Mouse (Mus musculus) brown adipose tissue, adult 24 weeks (tissue): ENCODE results near the gene Wfs1. TPM values are rescaled to one million over a fixed set of nuclear protein-coding genes. Genes with fewer than 3 reads are reported as not detected.

Source experiments
- H3K27ac ChIP-seq: fragments of 200-500 bp; replicated peaks from 2 replicates; pipeline ENCODE4 v1.5.1; 2012; ENCODE audit warnings: low read depth, mild to moderate bottlenecking, low read length
- H3K4me1 ChIP-seq: fragments of 200-500 bp; 2 replicates; pipeline ENCODE4 v1.6.1; 2012; ENCODE audit warnings: low read length, mixed read lengths; ENCODE audit not compliant: control insufficient read depth, insufficient read depth, insufficient read length
- H3K4me3 ChIP-seq: fragments of 200-500 bp; 2 replicates; pipeline ENCODE4 v1.5.1; 2012; ENCODE audit warnings: low read depth, mild to moderate bottlenecking, low read length, moderate library complexity; ENCODE audit not compliant: insufficient read depth
- polyA plus RNA-seq: library from polyadenylated mRNA; stranded (reverse); fragments of >200 nt; gene quantifications from 2 replicates; pipeline ENCODE4 v1.2.4, GENCODE M21; 2012; ENCODE audit not compliant: missing spikeins, insufficient read depth, insufficient read length

The Wfs1 gene
- polyA plus RNA-seq, 1 experiment = 14.2 TPM

GRCm38 (mm10) chr5:36923826-36924700, 64.9 kb downstream of the Wfs1 start:
- Histone ChIP-seq H3K27ac (no peak overlapping the region), H3K4me3 (no peak overlapping the region), H3K4me1 (no peaks in the 10 kb centered on the region)

- Histone ChIP-seq H3K27ac (no peak overlapping the region), H3K4me3 (no peak overlapping the region), H3K4me1 (no peaks in the 10 kb centered on the region)
Measured at GRCm38 (mm10) chr5:36922811-36923210, 66.2 kb downstream of the Wfs1 start.

- Histone ChIP-seq H3K27ac (no peak overlapping the region), H3K4me1 (no peaks in the 10 kb centered on the region), H3K4me3 (no peak overlapping the region)
Measured at GRCm38 (mm10) chr5:36921871-36922270, 67.1 kb downstream of the Wfs1 start.

- H3K27ac ChIP-seq = no peak overlapping the region
- no peak overlapping the region for H3K4me3 ChIP-seq
- no peaks in the 10 kb centered on the region for H3K4me1 ChIP-seq
Measured at GRCm38 (mm10) chr5:36920072-36920471, 68.9 kb downstream of the Wfs1 start.

- no peaks in the 10 kb centered on the region for H3K4me1 ChIP-seq
- H3K4me3 ChIP-seq = no peak overlapping the region
- H3K27ac ChIP-seq = no peak overlapping the region
Measured at GRCm38 (mm10) chr5:36918016-36918415, 71.0 kb downstream of the Wfs1 start.

- Histone ChIP-seq H3K4me3 (no peak overlapping the region), H3K27ac (no peak overlapping the region), H3K4me1 (no peaks in the 10 kb centered on the region)
Measured at GRCm38 (mm10) chr5:36917245-36917644, 71.8 kb downstream of the Wfs1 start.

- Histone ChIP-seq H3K4me3 (no peak overlapping the region), H3K27ac (no peak overlapping the region), H3K4me1 (no peaks in the 10 kb centered on the region)
Measured at GRCm38 (mm10) chr5:36916581-36916980, 72.4 kb downstream of the Wfs1 start.

Other genes starting within 250 kb of the Wfs1 start
- gene Bloc1s4, start 240.6 kb downstream of the Wfs1 start, polyA plus RNA-seq = 12.0 and 17.0 TPM in 2 replicates
- 235 and 311 TPM in 2 replicates for gene Mrfap1, start 192.4 kb downstream of the Wfs1 start, polyA plus RNA-seq
- 10.3 and 13.1 TPM in 2 replicates for gene Man2b2, start 158.6 kb downstream of the Wfs1 start, polyA plus RNA-seq
- gene Ppp2r2c, start 120.7 kb downstream of the Wfs1 start, polyA plus RNA-seq = not detected in 2 replicates
- not detected in 2 replicates for gene Gm1043, start 96.2 kb upstream of the Wfs1 start, polyA plus RNA-seq